Mouse (Mus musculus): ENCODE data around the gene Sdccag8.

GRCm38 (mm10) chr1:176811892-176812291, 2.6 kb upstream of the Sdccag8 start:
- TF ChIP-seq CTCF (conservative IDR thresholded peaks at IDR 0.05; ENCODE audit: insufficient read depth, insufficient read length, low read depth, low read length) (no peak), POLR2A (IDR thresholded peaks at IDR 0.05; ENCODE audit: low read depth, low read length) (no peak)
